Mouse (Mus musculus): ENCODE measurements around the gene Tas2r135.

The Tas2r135 gene

GRCm38 (mm10) chr6:42426337-42426736 is 21.1 kb downstream of the Tas2r135 start:
- DNase-seq (ENCODE audit: low spot score in 2 of 2) = no peak

GRCm38 (mm10) chr6:42433554-42433953 is 28.3 kb downstream of the Tas2r135 start:
- no peak for DNase-seq (ENCODE audit: low spot score in 2 of 2)

DNA sequence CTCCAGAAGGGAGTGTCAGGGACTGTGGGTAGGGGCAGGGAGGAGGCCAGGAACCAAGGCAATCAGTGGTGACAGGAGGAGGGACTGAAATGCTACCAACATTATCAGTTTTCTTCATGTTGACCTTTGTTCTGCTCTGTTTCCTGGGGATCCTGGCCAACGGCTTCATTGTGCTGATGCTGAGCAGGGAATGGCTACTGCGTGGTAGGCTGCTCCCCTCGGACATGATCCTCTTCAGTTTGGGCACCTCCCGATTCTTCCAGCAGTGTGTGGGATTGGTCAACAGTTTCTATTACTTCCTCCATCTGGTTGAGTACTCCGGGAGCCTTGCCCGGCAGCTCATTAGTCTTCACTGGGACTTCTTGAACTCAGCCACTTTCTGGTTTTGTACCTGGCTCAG is 29.2 kb downstream of the Tas2r135 start, which contains the start of gene Tas2r126:
Gene Tas2r126, plus strand, starts transcription at position 90 of the 400 bp plus-strand sequence.
- DNase-seq (ENCODE audit: low spot score in 2 of 2) = no peak

DNA sequence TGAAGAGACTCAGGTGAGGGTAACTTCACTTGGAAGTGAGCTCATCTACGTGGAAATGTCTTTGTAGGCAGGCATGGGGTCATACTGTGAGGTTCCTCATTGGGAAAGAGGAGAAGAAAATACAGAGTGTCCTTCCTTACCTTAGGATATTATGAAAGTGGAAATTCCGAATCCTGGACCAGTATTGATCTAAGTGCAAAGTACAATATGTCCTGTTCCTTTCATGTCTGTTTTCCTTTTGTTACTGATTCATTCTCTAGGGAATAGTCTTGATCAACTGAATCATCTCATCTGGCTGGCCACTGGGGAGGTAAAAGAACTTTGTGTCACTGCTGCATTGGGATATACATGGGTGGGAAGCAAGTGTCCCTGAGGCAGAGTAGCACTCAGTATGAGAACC is 30.3 kb downstream of the Tas2r135 start:
- no peak for DNase-seq (ENCODE audit: low spot score in 2 of 2)

DNA sequence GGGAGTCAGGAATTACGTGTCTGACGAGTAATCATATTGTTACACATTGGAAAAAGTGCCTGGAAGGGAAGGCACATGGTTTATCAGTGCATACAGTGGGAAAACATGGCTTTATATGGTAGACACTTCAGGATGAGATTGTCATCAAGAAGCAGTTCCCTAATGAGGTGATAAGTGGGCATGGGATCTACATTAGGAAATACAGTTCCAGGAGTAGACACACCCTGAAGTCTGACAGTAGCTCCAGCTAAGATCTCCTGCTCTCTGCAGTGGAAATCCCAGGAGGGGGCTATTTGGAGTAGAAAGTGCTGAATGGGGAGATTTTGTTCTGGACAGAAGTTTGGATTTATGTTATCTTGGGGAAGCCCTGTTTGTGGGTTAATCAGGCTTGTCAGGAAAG is 36.2 kb downstream of the Tas2r135 start:
- no peak for DNase-seq (ENCODE audit: low spot score in 2 of 2)

DNA sequence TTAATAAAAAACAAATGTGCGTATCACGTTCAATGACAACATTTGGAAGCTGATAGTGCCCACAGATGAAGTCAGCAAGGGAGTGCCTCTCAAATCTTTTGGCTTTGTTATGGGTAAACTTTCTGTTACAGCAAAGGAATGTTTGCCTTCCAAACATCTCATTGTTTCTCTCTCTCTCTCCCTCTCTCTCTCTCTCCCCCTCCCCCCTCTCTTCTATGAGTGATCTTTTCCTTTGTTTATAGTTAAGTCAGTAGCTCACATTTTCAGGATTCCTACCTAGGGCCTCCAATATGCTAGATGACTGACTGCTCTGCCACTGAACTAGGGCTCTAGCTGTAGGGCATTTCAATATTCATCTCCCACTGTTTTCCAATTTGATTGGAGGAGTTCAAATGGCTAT is 39.3 kb downstream of the Tas2r135 start:
- DNase-seq (ENCODE audit: low spot score in 2 of 2) = no peak

GRCm38 (mm10) chr6:42447381-42447780 is 42.1 kb downstream of the Tas2r135 start:
- DNase-seq (ENCODE audit: low spot score in 2 of 2) = no peak
